Mouse (Mus musculus) heart, postnatal 0 days (tissue): ENCODE measurements at regions not wholly inside any gene's neighbourhood (a gene's known extent, or its start where the extent isn't known, plus 50 kb on each side); places are given as distances from the start of the nearest gene placed in this dataset.
A peak's percentile ranks its signal among the peaks of the same experiment; 100 is the strongest.

ENCODE experiments used
- ATAC-seq: fragments of 200-750 bp; cut with Nextera tagmentation; 2 replicates; pipeline ENCODE4 v1.8.0; 2017; ENCODE audit warnings: low read depth, moderate number of reproducible peaks, moderate library complexity; ENCODE audit not compliant: insufficient read depth
- DNase-seq: peaks from one replicate; pipeline ENCODE4 v3.0.0-alpha.2; 2016; ENCODE audit warnings: low spot score
- H3K27ac ChIP-seq: fragments of 300-500 bp; sonication (generic); 2 replicates; pipeline ENCODE4 v1.5.1; 2014; ENCODE audit warnings: low read depth, mild to moderate bottlenecking
- H3K27me3 ChIP-seq: fragments of 300-500 bp; sonication (generic); 2 replicates; pipeline ENCODE4 v1.6.1; 2014; ENCODE audit warnings: low read length, mixed read lengths; ENCODE audit not compliant: control insufficient read depth, insufficient read depth
- H3K36me3 ChIP-seq: fragments of 300-500 bp; sonication (generic); replicated peaks from 2 replicates; pipeline ENCODE4 v1.6.1; 2014; ENCODE audit warnings: low read length, mixed read lengths; ENCODE audit not compliant: control insufficient read depth, insufficient read depth
- H3K4me1 ChIP-seq: fragments of 300-500 bp; sonication (generic); 2 replicates; pipeline ENCODE4 v1.6.1; 2014; ENCODE audit warnings: antibody characterized with exemption; ENCODE audit not compliant: control insufficient read depth, insufficient read depth
- H3K4me2 ChIP-seq: fragments of 300-500 bp; sonication (generic); 2 replicates; pipeline ENCODE4 v1.6.1; 2014; ENCODE audit warnings: low read depth, mild to moderate bottlenecking, low read length, moderate library complexity
- H3K4me3 ChIP-seq: fragments of 300-500 bp; sonication (generic); 2 replicates; pipeline ENCODE4 v1.5.1; 2014; ENCODE audit warnings: low read depth, low read length
- H3K9ac ChIP-seq: fragments of 300-500 bp; sonication (generic); replicated peaks from 2 replicates; pipeline ENCODE4 v1.6.1; 2014; ENCODE audit warnings: low read depth, low read length, mixed read lengths
- H3K9me3 ChIP-seq: fragments of 300-500 bp; sonication (generic); replicated peaks from 2 replicates; pipeline ENCODE4 v1.6.1; 2016; ENCODE audit warnings: low read length; ENCODE audit not compliant: control insufficient read depth
- CTCF ChIP-seq: IDR thresholded peaks from 2 replicates; pipeline ENCODE4 v1.5.1; 2016; ENCODE audit warnings: antibody characterized with exemption, control low read depth, low read depth
- EP300 ChIP-seq: IDR thresholded peaks from 2 replicates; pipeline ENCODE4 v1.6.1; 2016; ENCODE audit warnings: antibody characterized with exemption, low read depth
- WGBS: fragments of 180-500 bp; shearing (Covaris S2); extraction: QIAGEN DNeasy Blood & Tissue Kit; methylation state at CpG from one replicate; pipeline ENCODE4 v1.1.7; 2014; 5-methylcytosine and 5-hydroxymethylcytosine counted together

- peaks cover 17% of the 10 kb centered on the region for H3K4me1 ChIP-seq
- ATAC-seq: peak; percentile 62; the same call in 1 of the 2 replicates
- no peaks in the 10 kb centered on the region for H3K27me3 ChIP-seq
- no peak overlapping the region for H3K9ac ChIP-seq
- WGBS: 10% methylated on average over 9 of the region's 9 CpGs
- H3K9me3 ChIP-seq: no peaks in the 10 kb centered on the region
- TF ChIP-seq EP300: no peak
- TF ChIP-seq CTCF: no peak
- H3K4me3 ChIP-seq: no peak overlapping the region
- no peak overlapping the region for H3K4me2 ChIP-seq
- DNase-seq: peak; percentile 67
- H3K27ac ChIP-seq: peak overlapping the region; percentile 78
- H3K36me3 ChIP-seq: no peaks in the 10 kb centered on the region
Observed at GRCm38 (mm10) chr13:97548527-97548977, 211.9 kb downstream of the Gm10260 start.

- ATAC-seq: no peak
- no peaks in the 10 kb centered on the region for H3K36me3 ChIP-seq
- no peak overlapping the region for H3K4me2 ChIP-seq
- no peak overlapping the region for H3K9ac ChIP-seq
- no peaks in the 10 kb centered on the region for H3K27me3 ChIP-seq
- H3K4me1 ChIP-seq: peaks cover 17% of the 10 kb centered on the region
- H3K27ac ChIP-seq: no peak overlapping the region
- no peak for DNase-seq
- H3K4me3 ChIP-seq: no peak overlapping the region
- H3K9me3 ChIP-seq: no peaks in the 10 kb centered on the region
- 33% methylated on average over 5 of the region's 5 CpGs for WGBS
- no peak for TF ChIP-seq CTCF
- TF ChIP-seq EP300: no peak
Observed at GRCm38 (mm10) chr13:97546936-97547335, 213.5 kb downstream of the Gm10260 start.

- no peak overlapping the region for H3K27ac ChIP-seq
- no peak for ATAC-seq
- WGBS: 70% methylated on average over 9 of the region's 9 CpGs
- no peak overlapping the region for H3K4me2 ChIP-seq
- peaks cover 17% of the 10 kb centered on the region for H3K4me1 ChIP-seq
- no peaks in the 10 kb centered on the region for H3K36me3 ChIP-seq
- no peaks in the 10 kb centered on the region for H3K9me3 ChIP-seq
- H3K4me3 ChIP-seq: no peak overlapping the region
- no peak for DNase-seq
- H3K9ac ChIP-seq: no peak overlapping the region
- TF ChIP-seq EP300 (no peak), CTCF (no peak)
- no peaks in the 10 kb centered on the region for H3K27me3 ChIP-seq
Observed at GRCm38 (mm10) chr13:97545971-97546454, 214.4 kb downstream of the Gm10260 start.

- Histone ChIP-seq H3K4me3 (no peak overlapping the region), H3K27me3 (no peaks in the 10 kb centered on the region), H3K4me2 (no peak overlapping the region), H3K9ac (no peak overlapping the region), H3K27ac (no peak overlapping the region), H3K4me1 (peaks cover under 1% of the 10 kb centered on the region; the same call in 1 of the 2 replicates), H3K36me3 (no peaks in the 10 kb centered on the region), H3K9me3 (no peaks in the 10 kb centered on the region)
- ATAC-seq (no peak), DNase-seq (no peak)
- WGBS: 69% methylated on average over 9 of the region's 9 CpGs
- TF ChIP-seq EP300: no peak
- TF ChIP-seq CTCF: no peak
Observed at GRCm38 (mm10) chr13:97539686-97540085, 220.7 kb downstream of the Gm10260 start.

- no peak for ATAC-seq
- DNase-seq: no peak
- H3K4me2 ChIP-seq: no peak overlapping the region
- no peaks in the 10 kb centered on the region for H3K36me3 ChIP-seq
- H3K9ac ChIP-seq: no peak overlapping the region
- peaks cover 9% of the 10 kb centered on the region for H3K4me1 ChIP-seq
- TF ChIP-seq EP300 (no peak), CTCF (no peak)
- H3K27ac ChIP-seq: no peak overlapping the region
- no peaks in the 10 kb centered on the region for H3K9me3 ChIP-seq
- WGBS: 81% methylated on average over 7 of the region's 7 CpGs
- H3K27me3 ChIP-seq: no peaks in the 10 kb centered on the region
- H3K4me3 ChIP-seq: no peak overlapping the region
Observed at GRCm38 (mm10) chr13:97538441-97538840, 222.0 kb downstream of the Gm10260 start.

- TF ChIP-seq EP300 (no peak), CTCF (no peak)
- 68% methylated on average over 7 of the region's 7 CpGs for WGBS
- no peak overlapping the region for H3K4me3 ChIP-seq
- no peaks in the 10 kb centered on the region for H3K36me3 ChIP-seq
- no peak overlapping the region for H3K27ac ChIP-seq
- H3K4me2 ChIP-seq: no peak overlapping the region
- DNase-seq (no peak), ATAC-seq (no peak)
- H3K27me3 ChIP-seq: no peaks in the 10 kb centered on the region
- H3K4me1 ChIP-seq: peaks cover 9% of the 10 kb centered on the region
- no peaks in the 10 kb centered on the region for H3K9me3 ChIP-seq
- H3K9ac ChIP-seq: no peak overlapping the region
Observed at GRCm38 (mm10) chr13:97537686-97538085, 222.7 kb downstream of the Gm10260 start.
